Mouse (Mus musculus) cerebral cortex, adult 2 months (tissue): Measurements from ENCODE around the gene Ggt5.

Source experiments
- WGBS: fragments of 180-500 bp; shearing (Covaris S2); methylation state at CpG from one replicate; pipeline ENCODE4 v1.1.7; 2018; 5-methylcytosine and 5-hydroxymethylcytosine counted together

The Ggt5 gene

DNA sequence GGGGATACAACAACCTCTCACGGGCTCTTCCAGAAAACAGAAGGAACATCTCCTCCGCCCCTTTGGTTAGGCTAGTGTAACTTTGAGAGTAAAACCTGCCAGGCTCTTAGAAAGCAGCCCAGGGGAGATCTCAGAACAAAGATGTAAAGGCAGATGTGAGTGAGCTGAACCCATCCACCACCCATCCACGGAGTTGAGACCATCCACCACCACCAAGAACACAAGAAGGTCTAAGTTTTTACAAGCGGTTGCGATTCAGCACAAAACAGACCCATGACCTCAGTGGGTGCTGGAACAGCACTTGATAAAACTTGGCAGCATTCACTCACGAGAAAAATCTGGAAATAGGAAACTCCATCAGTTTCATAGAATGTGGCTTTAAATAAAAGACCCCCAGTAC lies 36.8 kb downstream of the Ggt5 start:
- 62% methylated on average over 6 of the region's 6 CpGs for WGBS

DNA sequence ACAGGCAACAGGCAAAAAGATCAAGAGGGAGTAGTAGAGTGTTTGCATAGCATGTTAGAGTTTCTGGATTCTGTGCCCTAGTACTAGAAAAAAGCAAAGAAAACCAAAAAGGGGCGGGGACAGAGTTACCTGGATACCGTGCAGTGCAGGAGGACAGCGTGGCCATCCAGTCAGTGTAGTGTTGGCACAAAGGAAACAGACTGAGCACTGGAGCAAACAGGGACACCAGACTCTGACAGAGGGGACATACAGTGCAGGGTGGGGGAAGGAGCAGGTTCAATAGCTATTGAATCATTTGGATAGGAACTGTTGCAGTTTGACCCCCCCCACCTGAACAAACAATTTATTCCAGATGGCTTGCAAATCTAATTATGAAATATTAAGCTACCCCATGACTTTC lies 37.9 kb downstream of the Ggt5 start:
- 67% methylated on average over 3 of the region's 3 CpGs for WGBS

DNA sequence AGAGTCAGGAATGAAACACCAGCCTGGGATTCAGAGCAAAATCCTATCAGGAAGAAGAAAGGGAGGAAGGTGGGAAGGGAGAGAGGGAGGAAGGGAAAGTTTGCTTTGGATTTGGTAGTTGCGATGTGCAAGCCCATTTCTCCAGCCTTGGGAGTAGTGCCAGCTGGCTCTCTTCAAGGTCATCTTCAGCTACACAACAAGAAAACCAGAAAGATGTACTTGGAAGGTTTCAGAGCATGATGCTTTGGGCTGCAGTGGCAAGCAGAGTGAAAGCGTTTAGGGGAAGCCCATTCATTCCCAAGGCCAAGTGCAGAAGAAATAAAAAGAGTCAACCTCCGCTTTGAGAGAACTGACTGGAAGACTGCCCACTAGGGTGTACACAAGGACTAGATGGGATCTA lies 38.4 kb downstream of the Ggt5 start:
- WGBS: 61% methylated on average over 3 of the region's 3 CpGs

DNA sequence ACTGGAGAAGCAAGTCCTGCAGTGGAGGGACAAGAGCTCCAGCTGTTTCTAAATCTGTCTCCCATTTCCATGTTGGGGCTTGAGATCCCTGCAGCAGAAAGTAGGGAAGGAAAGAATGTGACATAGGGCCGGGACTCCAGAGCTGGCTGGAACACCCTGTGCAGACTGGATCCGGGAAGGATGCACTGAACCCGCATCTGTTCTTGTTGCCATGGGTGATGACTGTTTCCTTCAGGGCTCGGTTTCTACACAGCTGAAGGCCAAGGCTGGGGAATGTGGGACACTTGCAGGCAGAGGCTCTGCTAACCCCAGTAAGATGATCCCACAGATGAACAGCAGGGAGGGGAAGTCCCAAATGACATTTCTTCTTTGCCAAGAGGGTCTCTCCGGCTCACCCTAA lies 43.5 kb downstream of the Ggt5 start:
- WGBS: 23% methylated on average over 5 of the region's 5 CpGs

DNA sequence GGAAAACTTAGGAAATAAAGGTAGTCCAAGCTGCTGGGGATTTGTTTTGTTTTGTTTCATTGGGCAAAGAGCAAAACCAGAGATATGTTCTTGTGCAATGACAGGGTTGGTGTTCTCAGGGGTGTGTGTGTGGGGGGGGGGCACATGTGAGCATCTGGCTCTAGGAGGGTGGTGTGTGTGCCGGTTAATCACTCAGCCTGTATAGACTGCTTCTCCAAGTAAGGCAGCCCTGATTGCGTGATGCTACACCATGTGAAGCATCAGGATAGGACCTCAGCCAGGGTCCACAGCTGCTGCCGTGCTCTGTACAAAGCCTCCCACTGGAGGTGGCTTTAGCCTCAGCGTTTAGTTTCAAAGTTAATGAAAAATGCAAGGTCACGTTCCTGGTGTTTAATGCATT lies 43.9 kb downstream of the Ggt5 start:
- WGBS: 73% methylated on average over 5 of the region's 5 CpGs

DNA sequence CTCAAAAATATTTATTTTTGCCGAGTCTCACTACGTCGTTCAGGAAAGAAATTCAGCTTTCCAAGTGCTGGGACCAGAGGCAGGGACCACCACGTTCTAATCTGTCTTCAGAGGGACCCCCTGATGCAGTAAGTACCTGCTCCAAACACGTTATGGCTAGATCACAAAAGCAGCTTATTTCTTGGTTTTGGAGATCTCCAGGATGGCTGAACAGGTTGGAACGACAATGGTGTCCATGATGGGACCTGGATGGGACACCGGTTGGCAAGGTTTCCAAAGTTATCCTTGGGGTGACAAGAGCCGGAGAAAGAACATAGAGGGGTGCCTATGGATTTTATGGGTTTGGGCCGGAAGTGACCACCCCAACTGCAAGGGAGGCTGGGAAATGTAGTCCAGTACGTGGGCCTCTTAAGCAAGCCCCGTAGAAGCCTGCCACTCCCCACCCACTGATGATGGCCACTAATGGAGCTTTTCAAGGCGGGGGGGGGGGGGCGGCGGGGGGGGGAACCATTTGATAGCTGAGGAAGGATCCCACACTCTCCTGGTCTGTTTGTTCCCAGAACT lies 44.5 kb downstream of the Ggt5 start:
- 75% methylated on average over 14 of the region's 14 CpGs for WGBS

DNA sequence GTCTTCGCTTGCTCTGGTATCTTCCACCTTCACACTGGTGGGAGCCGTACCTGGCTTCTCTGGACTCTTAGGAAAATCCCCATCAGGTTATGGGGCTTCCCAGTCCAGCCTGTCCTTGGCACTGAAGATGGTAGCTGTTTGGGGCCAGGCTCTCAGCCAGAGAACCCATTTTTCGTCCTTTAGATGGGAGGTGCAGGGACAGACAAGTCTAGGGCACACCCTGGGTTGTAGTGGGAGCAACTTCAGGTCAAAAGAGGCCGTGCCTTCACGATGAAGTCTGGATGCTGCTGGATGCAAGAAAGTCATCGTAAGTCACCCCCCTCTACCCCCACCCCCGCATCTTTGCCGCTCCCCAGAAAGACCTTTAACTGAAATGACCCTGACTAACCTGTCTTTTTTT lies 45.5 kb downstream of the Ggt5 start:
- 97% methylated on average over 8 of the region's 8 CpGs for WGBS

DNA sequence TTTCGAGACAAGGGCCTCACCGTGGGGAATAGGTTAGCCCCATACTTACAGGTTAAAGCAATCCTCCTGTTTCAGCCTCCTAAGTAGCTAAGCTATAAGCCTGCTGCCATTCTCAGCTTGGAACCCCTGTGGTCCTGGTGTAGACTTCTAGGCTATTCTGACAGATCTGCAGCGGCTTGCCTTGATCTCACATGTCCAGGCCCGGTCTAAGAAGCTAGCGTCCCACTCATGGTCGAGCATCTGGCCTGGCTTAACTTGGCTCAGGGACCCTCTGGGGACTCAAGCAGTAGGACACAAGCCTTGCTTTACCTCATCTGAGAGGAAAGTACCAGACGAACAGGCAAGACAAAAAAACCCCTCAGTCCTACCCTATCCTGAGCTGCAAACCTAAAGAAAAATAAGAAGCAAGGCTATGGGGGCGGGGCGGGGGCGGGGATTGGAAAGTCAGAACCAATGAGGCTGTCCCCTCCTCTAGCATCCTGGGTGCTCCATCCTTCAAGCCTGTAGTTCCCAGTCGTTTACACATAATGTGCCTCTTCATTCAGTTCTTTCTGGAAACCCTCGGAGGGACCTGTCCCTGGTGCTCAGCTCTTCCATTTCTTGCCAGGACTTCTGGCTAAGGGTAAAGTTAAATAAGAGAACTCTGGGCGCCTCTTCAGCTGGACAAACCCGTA lies 46.0 kb downstream of the Ggt5 start:
- WGBS: 74% methylated on average over 14 of the region's 14 CpGs

DNA sequence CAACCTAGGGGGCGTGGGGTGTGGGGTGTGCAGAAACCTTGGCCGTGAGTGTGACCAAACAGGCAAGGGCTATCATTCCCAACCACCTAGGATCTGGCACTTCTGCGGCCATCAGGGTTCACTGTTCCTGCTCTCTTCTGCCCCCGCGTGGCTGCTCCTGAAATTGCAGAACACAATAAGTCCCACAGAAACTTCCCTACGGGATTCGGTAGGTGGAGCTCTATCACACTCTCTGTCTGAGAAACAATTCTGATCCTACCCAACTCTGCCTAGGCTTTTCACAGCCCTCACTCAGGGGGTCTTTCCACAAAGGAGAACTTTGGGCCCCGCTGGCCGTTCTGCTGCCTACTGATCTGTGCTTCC lies 46.5 kb downstream of the Ggt5 start:
- WGBS: 6% methylated on average over 9 of the region's 9 CpGs

DNA sequence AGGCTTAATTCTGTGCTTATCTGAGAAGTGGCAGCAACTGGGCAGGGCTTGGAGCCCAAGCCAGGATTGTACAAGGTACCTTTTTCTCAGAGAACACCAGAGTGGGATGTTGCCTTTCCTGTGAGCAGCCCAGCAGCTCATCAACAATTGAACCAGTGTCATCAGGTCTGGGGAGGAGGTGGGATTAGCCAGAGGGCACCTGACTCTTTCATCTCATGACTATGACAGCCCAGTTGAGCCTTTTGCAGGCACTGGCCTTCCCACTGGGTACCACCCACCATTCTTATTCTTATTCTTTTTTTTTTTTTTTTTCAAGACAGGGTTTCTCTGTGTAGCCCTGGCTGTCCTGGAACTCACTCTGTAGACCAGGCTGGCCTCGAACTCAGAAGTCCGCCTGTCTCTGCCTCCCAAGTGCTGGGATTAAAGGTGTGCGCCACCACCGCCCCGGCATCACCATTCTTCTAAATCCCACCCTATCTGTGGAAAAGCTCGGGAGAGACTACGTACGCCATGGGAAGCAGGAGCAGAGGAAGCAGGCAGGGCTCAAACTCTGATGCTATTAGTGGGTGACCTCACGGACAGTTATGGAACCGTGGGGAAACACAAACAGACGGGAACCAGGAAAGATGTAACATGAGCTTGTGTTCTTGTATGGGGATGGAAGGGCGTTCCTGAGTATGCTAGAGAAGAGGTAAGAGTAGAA lies 47.1 kb downstream of the Ggt5 start:
- 93% methylated on average over 12 of the region's 12 CpGs for WGBS

DNA sequence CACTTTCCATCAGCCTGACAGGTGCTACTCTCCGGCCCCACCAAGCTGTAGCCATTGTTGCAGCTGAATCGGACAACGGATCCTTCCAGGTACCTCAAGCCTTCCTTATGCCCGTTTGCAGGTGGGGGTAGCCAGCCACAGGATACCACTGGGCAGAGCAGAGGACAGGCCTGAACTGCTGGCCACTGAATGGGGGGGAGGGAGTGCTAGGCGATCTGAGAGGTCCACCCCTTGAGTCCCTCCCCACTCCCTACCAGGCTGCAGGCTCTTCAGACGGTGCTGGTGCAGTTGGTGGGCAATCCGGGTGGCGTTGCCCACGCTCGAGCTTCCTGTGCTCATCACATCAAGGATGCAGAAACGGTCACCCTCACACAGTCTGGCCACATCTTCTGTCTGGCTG lies 48.6 kb downstream of the Ggt5 start:
- 94% methylated on average over 11 of the region's 11 CpGs for WGBS

DNA sequence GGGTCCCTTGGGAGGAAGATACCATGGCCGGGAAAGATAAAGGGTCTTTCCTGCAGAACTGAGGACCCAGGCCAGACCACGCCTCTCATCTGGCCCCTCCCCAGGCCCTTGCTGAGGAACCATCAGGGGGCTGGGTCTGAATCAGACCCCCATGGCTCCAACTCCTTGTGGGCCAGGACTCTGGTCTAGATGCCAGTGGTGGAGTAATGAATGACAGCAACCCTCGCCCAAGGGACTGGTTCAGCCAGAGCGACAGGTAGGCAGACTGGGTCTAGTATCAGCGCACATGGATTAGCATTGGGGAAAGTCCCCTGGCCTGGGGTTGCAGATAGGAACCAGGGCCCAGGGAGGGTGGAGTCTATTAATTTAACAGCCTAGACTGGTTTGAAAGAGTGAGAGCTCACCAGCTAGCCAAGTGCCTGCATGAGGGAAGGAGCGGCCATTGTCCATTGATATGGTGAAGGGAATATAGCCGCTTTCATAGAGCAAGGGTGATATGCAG lies 52.6 kb downstream of the Ggt5 start:
- 95% methylated on average over 7 of the region's 7 CpGs for WGBS

DNA sequence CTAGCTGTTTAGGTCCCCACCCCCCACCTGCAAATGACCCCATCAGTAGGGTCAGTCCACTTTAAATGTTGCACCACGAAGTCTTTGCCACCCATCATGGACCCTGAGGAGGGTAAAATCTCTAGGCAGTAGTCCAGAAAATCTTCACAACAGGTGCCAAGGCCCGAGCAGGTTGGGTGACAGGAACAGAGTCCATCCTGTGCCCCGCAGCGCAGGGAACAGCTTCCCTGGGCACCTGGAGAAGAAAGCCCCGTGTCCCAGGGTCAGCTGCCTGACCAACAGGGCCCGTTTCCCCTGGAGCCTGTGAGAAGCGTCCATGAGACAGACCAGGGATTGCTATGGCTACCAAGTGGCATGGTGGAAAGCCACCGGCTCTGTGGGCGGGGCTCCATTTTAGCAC lies 53.3 kb downstream of the Ggt5 start:
- WGBS: 82% methylated on average over 9 of the region's 9 CpGs

DNA sequence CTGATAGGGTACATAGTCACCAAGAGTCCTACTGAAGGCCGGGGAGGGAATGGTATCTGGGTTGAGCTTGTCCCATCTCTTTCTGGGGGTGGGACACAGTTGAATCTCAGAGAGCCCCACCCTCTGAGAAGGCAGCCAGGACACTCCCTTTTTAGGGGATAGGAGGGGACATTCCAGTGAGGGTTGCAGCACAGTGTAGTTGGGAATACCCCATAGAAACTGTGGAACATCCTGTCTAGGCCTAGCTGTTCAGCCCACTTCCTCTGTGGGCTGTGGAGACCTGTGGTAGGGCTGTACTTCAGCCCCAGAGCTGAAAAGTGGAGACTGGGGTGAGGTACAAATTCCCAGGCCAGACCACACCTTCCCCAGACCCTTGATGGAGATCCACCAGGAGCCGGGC lies 53.8 kb downstream of the Ggt5 start:
- WGBS: 95% methylated on average over 2 of the region's 2 CpGs

DNA sequence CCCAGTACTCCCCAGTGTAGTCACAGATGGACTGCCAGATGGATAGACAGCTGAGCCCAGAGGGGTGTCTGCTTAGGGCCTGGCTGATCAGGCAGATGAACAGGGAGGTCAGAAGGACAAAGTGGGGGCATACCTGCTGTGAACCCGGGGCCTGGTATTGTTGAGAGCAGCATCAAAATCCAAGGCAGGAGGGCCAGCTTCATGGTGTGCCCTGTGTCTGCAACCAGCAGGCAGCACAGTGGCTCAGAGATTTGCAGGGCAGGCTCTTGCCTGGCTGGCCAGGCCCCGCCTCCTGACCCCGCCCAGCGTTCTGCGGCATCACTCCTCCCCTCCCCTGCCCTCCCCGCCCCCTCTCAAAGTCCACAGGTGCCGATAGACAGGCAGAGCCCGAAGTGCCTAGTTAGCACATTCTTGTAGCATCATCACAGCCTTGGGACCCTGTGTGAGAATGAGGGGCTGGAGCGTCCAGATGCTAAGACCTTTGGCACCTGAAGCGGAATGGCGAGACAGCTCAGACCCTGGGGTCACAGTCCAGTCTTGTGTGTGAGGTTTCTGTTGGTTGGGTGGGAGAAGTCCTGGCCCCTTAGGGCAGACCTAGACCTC lies 54.7 kb downstream of the Ggt5 start, which contains the start of gene Susd2:
TSS of gene Susd2 (minus strand) at position 268 of the 603 bp plus-strand sequence.
- WGBS: 16% methylated on average over 11 of the region's 11 CpGs

DNA sequence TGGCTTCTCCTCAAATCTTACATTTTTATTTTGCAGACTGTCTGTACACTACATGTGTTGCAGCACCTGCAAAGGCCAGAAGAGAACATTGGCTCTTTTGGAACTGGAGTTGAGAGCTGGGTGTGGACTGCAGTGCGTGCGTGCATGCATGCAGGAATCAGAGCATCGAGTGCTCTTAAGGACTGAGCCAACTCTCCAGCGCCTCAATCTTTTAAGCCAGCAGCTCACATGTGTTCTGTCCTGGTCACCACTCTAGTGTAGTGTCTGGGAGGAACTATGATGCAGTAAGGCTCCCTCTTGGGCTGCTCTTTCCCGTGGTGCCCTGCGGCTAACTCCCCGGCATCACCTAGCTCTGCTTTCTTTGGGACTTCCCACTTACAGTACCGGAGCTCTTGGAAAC lies 56.5 kb downstream of the Ggt5 start:
- WGBS: 90% methylated on average over 8 of the region's 8 CpGs

DNA sequence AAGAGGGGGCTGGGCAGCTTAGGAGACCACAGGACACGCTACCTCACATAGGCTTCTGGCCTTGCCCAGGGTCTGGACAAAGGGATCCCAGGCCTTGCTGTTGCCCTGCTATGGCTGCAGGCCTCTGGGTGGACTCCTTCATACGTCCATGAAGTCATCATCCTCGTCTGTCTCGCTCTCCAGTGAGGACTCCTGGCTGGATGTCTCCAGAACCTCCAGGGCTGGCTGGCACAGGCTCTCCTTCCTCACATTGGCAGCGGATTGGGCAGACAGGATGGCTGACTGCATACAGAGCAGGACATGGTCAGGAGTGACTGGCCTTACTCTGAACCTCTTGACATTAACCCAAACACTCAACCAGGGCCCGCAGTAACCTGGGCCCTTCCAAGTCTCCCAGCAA lies 57.3 kb downstream of the Ggt5 start:
- 83% methylated on average over 6 of the region's 6 CpGs for WGBS

DNA sequence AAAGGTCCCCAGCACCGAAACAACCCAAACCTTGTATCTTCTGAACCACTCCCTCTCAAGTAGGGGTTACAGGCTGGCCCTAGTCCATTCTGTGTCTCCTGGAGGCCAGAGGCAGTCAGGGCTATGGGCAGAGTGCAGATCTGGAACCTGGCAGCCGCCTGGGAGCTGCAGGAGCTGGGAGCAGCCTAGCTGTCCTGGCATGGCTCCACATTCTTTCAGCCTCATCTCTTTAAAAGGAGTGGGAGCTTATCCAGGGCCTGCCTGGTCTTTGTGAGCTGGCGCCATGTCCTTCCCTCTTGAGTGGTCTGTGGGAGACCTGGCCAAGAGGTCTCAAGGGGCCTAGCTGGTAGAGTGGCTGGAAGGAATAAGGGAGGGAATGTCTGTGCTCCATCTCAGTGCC lies 58.2 kb downstream of the Ggt5 start:
- 43% methylated on average over 3 of the region's 3 CpGs for WGBS

DNA sequence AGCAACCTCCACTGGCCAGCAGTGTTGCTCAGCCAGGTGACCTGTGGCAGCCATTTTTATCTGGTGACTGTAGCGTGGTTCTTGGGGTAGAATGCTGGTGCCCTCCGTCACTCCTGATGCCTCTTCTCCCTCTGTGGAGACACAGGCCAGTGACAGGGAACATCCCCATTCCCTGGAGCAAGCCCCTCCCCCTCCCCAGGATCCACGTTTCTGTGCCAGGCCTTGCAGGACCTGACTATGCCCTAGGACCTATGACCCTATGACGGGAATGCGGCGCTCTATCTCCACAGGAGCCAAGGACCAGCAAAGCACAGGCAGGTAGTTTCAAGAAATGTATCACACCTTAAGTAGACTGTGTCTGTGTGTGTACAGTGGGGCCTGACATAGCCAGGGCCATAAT lies 59.0 kb downstream of the Ggt5 start:
- WGBS: 91% methylated on average over 6 of the region's 6 CpGs

DNA sequence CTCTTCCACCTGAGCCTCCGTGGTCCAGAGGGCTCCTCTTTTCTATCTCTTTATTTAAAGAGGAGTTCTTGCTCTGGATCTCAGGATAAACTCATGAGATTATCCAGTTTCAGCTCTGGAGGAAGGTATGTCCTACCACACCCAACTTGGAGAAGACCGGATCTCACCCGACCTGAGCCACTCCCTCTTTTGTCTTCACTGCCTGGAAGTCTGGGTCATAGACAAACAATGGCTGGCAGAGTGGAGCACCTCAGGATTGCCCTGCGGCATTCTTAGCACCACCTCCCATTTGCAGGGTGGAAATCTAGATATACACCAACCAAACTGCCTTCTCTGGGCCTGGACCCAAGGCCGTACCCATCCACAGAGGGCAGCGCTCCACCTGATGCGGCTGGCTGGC lies 59.9 kb downstream of the Ggt5 start:
- WGBS: 89% methylated on average over 7 of the region's 7 CpGs

DNA sequence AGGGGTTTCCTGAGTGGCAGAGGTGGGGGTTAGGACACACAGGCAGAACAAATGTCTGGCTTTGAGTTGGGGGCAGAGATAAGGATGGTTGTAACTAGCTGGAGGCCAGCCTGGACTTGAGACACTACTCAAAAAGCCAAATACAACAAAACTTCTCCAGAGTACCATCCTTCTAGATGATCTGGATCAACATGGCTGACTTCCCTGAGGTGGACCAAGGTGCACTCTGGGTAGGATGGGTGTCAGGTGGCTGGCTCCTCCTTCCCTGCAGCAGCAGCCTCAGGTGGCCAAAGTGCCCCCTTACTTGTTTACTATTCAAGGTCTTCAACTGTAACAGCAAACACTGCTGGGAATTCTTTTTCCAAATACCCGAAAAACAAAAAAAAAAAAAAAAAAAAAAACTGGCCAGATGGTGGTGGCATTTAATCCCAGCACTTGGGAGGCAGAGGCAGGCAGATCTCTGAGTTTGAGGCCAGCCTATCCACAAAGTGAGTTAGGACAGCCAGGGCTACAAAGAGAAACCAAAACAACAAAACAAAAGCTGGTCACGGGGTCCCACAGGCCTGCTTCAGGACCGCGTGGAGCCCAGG lies 60.4 kb downstream of the Ggt5 start:
- 90% methylated on average over 4 of the region's 4 CpGs for WGBS

DNA sequence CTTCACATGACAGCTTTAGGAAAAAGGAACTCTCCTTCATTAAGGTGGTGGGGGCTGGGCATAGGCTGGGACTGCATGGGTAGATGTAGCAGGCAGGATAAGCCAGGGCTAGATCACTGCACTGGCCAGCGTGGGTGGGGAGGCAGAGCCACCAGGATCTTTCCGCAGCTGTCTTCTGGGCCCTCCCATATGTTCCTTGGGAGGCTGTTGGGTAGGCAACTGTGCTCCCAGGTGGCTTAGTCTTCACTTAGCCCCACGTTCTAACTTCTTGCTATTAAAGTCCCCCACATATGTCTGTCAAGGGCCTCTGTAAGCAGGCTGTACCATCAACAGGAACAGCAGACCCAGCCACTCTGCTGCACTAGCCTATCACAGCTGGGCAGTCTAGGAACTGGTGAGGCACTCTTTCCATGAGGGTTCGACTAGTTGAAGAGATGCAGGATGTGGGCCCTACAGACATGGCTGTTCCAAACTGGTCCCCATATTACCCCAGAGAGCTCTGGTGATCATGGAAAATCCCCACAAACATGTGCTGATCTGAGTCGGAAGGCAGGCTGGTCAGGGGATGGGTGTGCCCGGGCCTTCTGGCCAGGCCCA lies 61.3 kb downstream of the Ggt5 start:
- 73% methylated on average over 6 of the region's 6 CpGs for WGBS
